Mouse (Mus musculus) stomach, postnatal 0 days (tissue): Measurements from ENCODE around the gene Ntn1.

Source experiments
- CTCF ChIP-seq: IDR thresholded peaks from 2 replicates; pipeline ENCODE4 v1.5.1; 2016; ENCODE audit warnings: antibody characterized with exemption, low read depth, mild to moderate bottlenecking, moderate library complexity
- EP300 ChIP-seq: optimal IDR thresholded peaks from 2 replicates; pipeline ENCODE3; 2016; ENCODE audit warnings: antibody characterized with exemption

DNA sequence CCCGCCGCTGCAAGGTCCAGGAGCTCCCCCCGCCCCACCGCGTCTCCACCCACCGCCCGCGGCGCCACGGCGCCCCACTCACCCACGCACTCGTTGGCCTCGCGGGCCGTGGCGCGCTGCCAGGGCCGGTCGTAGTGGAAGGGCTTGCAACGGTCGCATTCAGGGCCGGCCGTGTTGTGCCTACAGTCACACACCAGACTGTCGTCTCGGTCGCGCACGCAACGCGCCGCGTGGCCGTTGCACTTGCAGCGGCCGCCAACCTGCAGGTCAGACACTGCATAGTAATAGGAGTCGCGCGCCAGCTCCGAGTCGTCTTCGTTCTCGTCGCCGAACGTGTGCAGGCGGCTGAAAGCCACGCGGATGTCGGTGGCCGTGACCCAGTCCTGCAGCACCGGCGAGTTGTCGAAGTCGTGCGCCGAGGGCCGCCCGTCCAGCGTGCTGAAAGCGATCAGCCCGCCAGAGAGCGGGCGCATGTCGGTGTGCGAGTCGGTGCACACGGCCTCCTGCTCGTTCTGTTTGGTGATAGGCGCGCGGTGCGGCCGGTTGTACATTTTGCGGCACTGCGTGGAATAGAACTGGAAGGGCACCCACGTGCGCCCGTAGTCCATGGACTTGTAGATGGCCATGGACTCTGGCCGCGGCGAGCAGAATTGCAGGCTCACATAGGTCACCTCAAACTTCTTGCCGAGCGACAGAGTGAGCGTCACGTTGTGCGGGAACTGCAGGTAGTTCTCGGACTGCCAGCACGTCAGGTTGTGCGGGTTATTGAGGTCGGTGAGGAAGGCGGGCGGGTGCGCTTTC is 15.4 kb downstream of the Ntn1 start:
- no peak for TF ChIP-seq CTCF
- TF ChIP-seq EP300, result no peak
